Mouse (Mus musculus) Patski (cell line): ENCODE measurements at regions not wholly inside any gene's neighbourhood (a gene's known extent, or its start where the extent isn't known, plus 50 kb on each side); places are given as distances from the start of the nearest gene placed in this dataset.

Source experiments
- ATAC-seq: fragments of 100-300 bp; one replicate; pipeline ENCODE4 v1.8.0; 2021
- CTCF ChIA-PET: fragments of 350-600 bp; sonication (Branson Sonifier 250); formaldehyde crosslinking; loops from one replicate; lab custom pipeline; 2022; ENCODE audit warnings: inconsistent platforms; lab: Charles Lee
- POLR2A ChIA-PET: fragments of 350-600 bp; sonication (Branson Sonifier 250); formaldehyde crosslinking; loops from one replicate; lab custom pipeline; 2022; ENCODE audit warnings: antibody characterized with exemption, inconsistent platforms; lab: Charles Lee
- DNase-seq: peaks from one replicate; pipeline ENCODE4 v3.0.0-alpha.2; 2011; ENCODE audit warnings: low read depth, low spot score
- H3K27me3 ChIP-seq: fragments of 371-371 bp; one replicate; pipeline ENCODE4 v1.5.1; 2021
- CTCF ChIP-seq: fragments of 100-300 bp; IDR thresholded peaks from one replicate; pipeline ENCODE4 v1.5.1; 2021
- in situ Hi-C: fragments of 300-500 bp; cut with MboI; formaldehyde crosslinking; loops from 3 replicates; pipeline ENCODE4 v1.11.1; 2018; ENCODE audit warnings: low pct_unique_long_range_greater_than_20kb, mixed read lengths

DNA sequence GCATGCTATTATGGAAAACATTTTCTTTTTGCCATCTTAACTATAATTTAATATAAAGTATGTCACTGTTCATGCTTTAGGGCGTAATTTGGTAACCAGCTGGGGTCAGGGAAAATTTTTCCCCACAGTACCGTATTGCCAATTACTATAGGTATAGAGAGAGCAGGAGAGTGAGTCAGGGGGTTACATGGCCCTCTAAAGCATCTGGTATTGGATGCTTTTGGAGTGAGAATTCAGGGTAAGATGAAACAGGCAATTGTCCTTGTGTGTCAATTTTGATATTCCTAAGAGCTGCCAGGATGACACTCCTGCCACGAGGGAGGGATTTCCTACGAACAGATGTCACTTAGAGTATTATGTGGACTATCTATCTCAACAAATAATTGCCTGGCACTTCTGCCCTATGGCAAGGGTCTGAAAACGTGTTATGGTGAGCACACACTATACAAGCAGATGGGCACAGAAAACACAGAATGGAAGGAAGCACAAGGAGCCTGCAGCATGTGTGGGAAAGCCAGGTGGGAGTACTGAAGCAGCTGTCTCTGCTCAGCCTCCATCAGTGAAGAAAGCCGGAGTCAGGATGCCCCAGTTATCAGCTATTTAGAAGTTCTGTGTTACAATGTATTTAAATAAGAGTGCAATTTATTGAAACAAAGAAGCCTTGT is 58.7 kb upstream of the Tfec start:
- DNase-seq: no peak
- ATAC-seq: no peak
- in situ Hi-C loops: no loop called here
- ChIA-PET CTCF (no interaction called here), POLR2A (interaction anchor here (0.6 kb wide), 1 partner anchor 26 kb away, joined by 3 read pairs; no protein-coding TSS in a partner anchor)
- peaks cover 2% of the 10 kb centered on the region for H3K27me3 ChIP-seq
- no peak for TF ChIP-seq CTCF
